Mouse (Mus musculus): ENCODE results near the gene Smyd3. TPM values are rescaled to one million over a fixed set of nuclear protein-coding genes. Genes with fewer than 3 reads are reported as not detected.

Smyd3 gene
- polyA plus RNA-seq, 1 experiment = 3.7 TPM

DNA sequence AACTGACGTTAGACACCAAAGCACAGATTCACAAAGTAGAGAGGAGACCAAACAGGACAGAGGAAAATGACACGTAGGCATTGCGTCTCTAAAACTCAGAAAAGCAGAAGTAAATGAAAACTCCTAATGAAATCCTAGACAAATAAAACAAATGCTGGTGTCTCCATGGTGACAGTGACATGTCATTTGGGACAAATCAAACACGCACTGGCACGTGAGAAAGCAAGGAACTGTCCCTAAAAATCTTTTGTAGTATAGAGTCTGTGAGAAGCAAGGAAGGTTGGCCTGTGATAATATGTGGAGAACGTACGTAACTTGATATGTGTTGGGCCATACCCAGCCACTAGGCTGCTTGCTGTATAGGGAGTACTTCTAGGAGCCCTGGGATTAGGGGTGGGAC, 399.2 kb downstream of the Smyd3 start:
- DNase-seq (ENCODE audit: low read depth) = no peak

DNA sequence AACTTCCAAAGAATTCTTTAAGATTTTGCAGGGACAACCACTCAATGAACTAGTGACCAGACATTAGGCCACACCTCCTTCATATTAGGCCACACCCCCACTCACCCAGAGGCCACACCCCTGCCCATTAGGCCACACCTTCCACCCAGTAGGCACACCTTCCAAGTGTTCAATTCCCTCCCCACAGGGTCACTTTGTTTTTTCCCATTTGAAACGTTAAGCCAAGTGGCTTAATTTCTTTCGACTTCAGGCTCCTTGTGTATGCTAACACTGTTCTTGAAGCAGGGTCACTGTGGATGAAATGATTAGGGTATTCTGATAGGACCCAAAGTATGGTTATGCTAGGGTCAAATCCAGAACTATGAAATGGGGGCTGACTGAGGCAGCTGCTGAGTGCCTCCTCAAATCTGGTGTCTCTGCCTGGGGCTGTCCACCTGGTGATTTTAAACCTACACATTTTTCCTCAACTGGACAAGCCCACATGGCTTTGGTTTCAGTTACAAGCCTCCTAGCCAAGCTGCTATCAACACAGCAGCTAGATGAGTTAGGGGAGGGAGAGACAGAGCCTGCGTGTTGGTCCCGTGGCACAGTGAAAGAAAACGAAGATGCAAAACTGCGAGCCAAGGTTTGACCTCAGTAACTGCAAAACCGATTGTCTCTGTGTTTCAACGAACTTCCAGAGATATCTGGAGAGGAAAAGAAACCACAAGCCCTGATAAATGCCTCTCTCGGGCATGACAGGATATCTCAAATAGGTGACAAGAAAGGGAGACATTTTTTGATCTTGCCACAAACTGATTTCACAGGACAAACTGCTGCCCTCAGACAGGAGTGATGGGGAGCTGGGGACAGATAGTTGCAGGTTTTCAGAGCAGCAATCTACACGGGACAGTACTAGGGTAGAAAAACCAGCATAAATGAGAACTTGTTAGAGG, 400.8 kb downstream of the Smyd3 start:
- no peak for DNase-seq (ENCODE audit: low read depth)

- DNase-seq (ENCODE audit: low read depth) = no peak
Observed at GRCm38 (mm10) chr1:179114833-179115495, 402.9 kb downstream of the Smyd3 start.

GRCm38 (mm10) chr1:179114385-179114784, 403.5 kb downstream of the Smyd3 start:
- DNase-seq (ENCODE audit: low read depth) = no peak

GRCm38 (mm10) chr1:179108759-179109158, 409.1 kb downstream of the Smyd3 start:
- no peak for DNase-seq (ENCODE audit: low read depth)

GRCm38 (mm10) chr1:179107761-179108694, 409.8 kb downstream of the Smyd3 start:
- DNase-seq (ENCODE audit: low read depth) = no peak

GRCm38 (mm10) chr1:179107211-179107610, 410.6 kb downstream of the Smyd3 start:
- no peak for DNase-seq (ENCODE audit: low read depth)

DNA sequence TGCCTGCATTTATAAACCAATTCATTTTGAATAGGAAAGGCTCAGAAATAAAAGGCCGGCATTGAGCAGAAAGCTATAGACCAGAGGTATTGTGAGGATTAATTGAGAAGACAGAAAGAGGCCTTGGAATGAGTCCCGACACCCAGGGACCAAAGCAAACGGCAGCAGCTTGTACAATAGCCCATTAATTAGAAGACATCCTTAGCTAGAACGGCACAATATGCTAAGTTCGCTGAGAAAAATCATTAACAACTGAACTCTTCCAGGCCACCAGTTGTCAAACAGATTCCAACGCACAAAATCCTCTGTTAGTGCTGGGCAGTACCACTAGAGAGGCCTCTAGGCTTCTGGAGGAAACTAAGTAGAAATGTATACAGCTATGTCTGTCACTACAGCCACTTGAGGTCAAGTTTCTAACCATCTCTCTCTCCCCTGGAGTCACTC, 411.1 kb downstream of the Smyd3 start:
- no peak for DNase-seq (ENCODE audit: low read depth)

- DNase-seq (ENCODE audit: low read depth) = no peak
Observed at GRCm38 (mm10) chr1:179106103-179106701, 411.6 kb downstream of the Smyd3 start.

DNA sequence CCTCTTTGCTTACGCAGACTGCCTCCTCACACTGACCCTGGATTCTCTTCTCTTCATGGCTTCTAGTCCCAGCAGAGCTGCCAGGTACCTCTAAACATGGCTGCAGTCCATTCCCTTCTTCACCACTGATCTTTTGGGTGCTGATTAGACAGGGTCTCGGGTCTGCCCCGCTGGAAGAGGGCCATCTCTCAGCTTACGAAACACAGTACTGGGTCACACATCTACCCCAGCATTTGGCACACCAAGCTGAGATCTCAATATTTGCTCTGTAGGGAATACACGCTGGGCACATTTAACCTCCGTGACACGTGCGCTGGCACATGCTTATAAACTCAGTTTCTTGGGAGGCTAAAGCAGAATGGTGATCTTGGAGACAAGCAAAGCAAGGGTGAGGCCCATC, 413.4 kb downstream of the Smyd3 start:
- DNase-seq (ENCODE audit: low read depth) = no peak

DNA sequence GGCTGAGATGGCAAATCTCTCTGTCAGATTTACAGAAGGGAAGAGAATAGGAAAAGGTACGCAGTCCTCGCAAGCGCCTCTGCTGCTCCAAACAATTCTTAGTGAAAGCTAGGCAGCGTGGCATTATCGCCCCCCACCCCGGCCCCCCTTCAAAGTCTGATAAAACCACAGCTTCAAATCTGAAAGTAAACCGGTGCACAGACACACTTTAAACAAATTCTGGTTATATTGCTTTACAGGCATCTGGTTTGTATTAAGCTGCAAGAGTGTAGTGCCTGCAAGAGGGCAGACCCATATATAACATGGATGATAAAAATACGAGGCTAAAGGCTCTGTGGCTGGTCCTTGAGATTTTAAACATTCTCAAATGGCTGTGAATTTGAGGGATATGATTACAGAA, 420.8 kb downstream of the Smyd3 start:
- DNase-seq (ENCODE audit: low read depth) = no peak

DNA sequence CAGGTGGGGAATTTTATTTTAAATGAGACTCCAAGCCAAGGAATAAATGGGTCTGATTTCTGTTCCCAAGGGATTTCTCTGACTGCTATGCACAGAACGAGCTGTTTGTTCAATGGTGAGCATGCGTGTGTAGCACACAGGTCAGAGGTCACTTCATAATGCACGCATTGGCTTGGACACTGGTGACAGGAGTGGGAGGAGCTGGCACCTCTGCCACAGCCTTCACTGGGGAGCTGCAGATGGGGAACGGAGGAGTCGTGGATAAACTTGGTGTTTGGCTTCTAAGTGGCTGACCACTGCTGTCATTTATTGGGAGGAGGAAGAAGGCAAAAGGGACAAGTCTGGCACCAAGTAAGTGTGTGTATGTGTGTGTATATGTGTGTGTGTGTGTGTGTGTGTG, 421.5 kb downstream of the Smyd3 start:
- DNase-seq (ENCODE audit: low read depth) = no peak

DNA sequence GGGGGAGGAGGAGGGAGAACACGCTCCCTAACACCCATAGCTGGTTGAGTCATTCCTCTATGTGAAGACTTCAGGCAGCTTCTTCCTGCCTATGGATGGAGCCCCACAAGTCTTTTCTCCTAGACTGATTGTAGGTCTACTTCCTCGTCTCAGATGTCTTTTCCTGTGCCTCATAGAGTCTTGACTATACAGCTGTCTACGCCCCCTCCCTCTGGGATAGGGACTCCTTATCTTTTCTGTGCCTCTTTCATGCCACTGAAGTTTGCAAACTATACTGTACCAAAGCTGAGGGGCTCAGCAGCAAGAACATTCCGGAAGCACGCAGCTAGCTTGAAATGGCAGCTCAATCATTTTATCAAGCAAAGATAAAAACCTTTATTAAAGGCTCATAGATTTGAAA, 428.7 kb downstream of the Smyd3 start:
- no peak for DNase-seq (ENCODE audit: low read depth)

DNA sequence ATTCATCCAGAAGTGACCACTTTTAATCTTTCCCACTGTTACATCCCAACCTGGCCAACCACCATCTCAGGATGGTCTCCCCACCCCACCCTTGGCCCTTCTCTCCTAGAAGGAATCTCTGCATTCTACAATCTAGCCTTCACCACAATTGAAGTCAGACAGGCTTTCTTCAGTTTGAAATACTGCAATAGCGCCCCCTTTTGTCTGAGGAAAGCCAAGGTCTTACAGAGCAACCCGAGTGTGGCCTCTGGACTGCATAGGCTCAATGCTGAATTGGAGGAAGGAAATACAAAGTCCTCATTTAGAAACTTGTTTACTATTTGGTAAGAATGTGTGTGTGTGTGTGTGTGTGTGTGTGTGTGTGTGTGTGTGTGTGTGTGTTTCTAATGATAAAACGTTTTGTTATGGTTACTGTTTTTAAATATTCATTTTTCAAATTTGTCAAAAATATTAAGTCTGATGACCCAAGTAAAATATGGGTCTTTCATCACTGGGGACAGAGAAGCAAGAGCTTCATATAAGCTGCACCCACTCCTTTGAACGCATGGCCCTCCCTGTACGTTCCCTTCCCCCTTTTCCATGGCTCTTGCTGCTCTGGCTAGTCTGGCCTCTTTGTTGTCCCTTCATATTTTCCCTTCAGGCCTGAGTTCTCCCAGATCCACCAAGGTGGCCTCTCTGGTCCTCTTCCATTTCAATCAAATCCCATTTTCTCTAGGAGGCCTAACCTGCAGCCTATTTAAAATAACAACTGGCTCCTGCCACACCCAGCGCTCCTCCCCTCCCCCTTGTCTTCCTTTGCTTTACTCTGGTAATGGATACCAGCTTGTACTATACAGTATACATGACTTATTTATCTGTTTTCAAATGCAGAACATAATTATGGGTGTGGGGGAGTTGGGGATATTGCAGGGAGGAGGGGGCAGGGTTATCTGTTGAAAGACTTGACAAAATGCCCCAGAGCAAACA, 430.5 kb downstream of the Smyd3 start:
- DNase-seq (ENCODE audit: low read depth) = no peak

DNA sequence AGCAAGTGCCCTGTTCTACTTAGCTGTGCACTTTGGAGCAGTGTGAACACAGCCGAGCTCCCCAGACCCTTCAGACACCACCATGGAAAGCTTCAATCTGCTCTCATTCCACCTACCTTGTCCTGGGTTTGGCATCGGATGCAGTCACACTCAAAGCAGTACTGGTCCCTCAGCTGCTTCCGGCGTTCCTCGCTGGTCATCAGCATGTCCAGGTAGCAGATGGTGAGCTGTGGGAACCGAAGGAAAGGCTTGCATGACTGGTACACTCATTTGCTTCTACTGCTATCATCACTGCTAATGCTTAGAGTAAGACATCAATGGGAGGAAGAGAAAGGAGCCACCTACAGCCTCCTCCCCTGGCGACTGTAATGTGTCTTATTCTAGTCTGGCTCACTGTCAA, 431.6 kb downstream of the Smyd3 start:
- DNase-seq (ENCODE audit: low read depth) = no peak

GRCm38 (mm10) chr1:179083098-179083497, 434.7 kb downstream of the Smyd3 start:
- no peak for DNase-seq (ENCODE audit: low read depth)

GRCm38 (mm10) chr1:179073846-179074245, 444.0 kb downstream of the Smyd3 start:
- DNase-seq (ENCODE audit: low read depth) = no peak

- no peak for DNase-seq (ENCODE audit: low read depth)
Observed at GRCm38 (mm10) chr1:179072935-179073654, 444.7 kb downstream of the Smyd3 start.

- DNase-seq (ENCODE audit: low read depth) = no peak
Observed at GRCm38 (mm10) chr1:179072406-179072805, 445.4 kb downstream of the Smyd3 start.

GRCm38 (mm10) chr1:179068990-179069389, 448.9 kb downstream of the Smyd3 start:
- DNase-seq (ENCODE audit: low read depth) = no peak
